Mouse (Mus musculus) G1E (cell line): ENCODE measurements around the gene Kcnmb2. TPM values are rescaled to one million over a fixed set of nuclear protein-coding genes. Genes with fewer than 3 reads are reported as not detected.

Source experiments
- ATAC-seq: 2 replicates; pipeline ENCODE4 v1.8.0; 2016; ENCODE audit warnings: mild to moderate bottlenecking; ENCODE audit not compliant: insufficient number of reproducible peaks, poor library complexity, low FRiP score, severe bottlenecking; ENCODE audit errors: extremely low read depth
- DNase-seq: peaks from one replicate; pipeline ENCODE4 v3.0.0; 2012; ENCODE audit warnings: low spot score
- H3K27me3 ChIP-seq: 2 replicates; pipeline ENCODE4 v1.6.1; 2012; ENCODE audit warnings: mild to moderate bottlenecking, low read length, inconsistent platforms; ENCODE audit not compliant: insufficient read depth
- H3K36me3 ChIP-seq: replicated peaks from 2 replicates; pipeline ENCODE3; 2012; ENCODE audit warnings: mild to moderate bottlenecking, inconsistent platforms
- H3K4me1 ChIP-seq: 2 replicates; pipeline ENCODE4 v1.6.1; 2012; ENCODE audit warnings: low read depth, low read length, inconsistent platforms, mixed read lengths; ENCODE audit not compliant: insufficient read depth
- H3K4me3 ChIP-seq: 2 replicates; pipeline ENCODE4 v1.5.1; 2012; ENCODE audit warnings: low read depth, mild to moderate bottlenecking, inconsistent platforms, low read length, moderate library complexity, mixed read lengths
- H3K9me3 ChIP-seq: replicated peaks from 2 replicates; pipeline ENCODE4 v1.6.1; 2012; ENCODE audit warnings: inconsistent platforms
- CTCF ChIP-seq: IDR thresholded peaks from 2 replicates; pipeline ENCODE4 v1.5.1; 2012; ENCODE audit warnings: low read depth, low read length, inconsistent platforms, mixed read lengths
- GATA1 ChIP-seq: IDR thresholded peaks from 2 replicates; pipeline ENCODE4 v1.6.1; 2012; ENCODE audit warnings: borderline replicate concordance, low read length, inconsistent platforms, mixed read lengths
- GATA2 ChIP-seq: IDR thresholded peaks from 2 replicates; pipeline ENCODE4 v1.6.1; 2012; ENCODE audit warnings: low read depth, low read length, inconsistent platforms, borderline replicate concordance
- POLR2AphosphoS5 ChIP-seq: IDR thresholded peaks from 2 replicates; pipeline ENCODE4 v1.6.1; 2012; ENCODE audit warnings: low read depth, low read length, inconsistent platforms; ENCODE audit not compliant: insufficient replicate concordance
- TAL1 ChIP-seq: conservative IDR thresholded peaks from 2 replicates; pipeline ENCODE4 v1.6.1; 2012; ENCODE audit warnings: low read depth, low read length, inconsistent platforms, mixed read lengths
- polyA plus RNA-seq: library from polyadenylated mRNA; stranded (reverse); fragments of >175 nt; gene quantifications from 2 replicates; pipeline ENCODE4 v1.2.3, GENCODE M21; 2012
- total RNA-seq, 2 experiments: library from RNA; stranded (forward) in 1 of 2; stranded (reverse) in 1 of 2; fragments of 200-1000 nt in 1 of 2; fragments of >200 nt in 1 of 2; fragmentation: Nextera tagmentation in 1 of 2; gene quantifications; 2 replicates each; pipeline ENCODE4 v1.2.3; 2014 to 2017

Kcnmb2 gene
- total and polyA plus RNA-seq, 3 experiments: 0.05 TPM; not detected in 2

- Histone ChIP-seq H3K36me3 (no peaks in the 10 kb centered on the region), H3K4me1 (no peaks in the 10 kb centered on the region), H3K27me3 (no peaks in the 10 kb centered on the region), H3K9me3 (no peaks in the 10 kb centered on the region), H3K4me3 (no peak overlapping the region)
- ATAC-seq: no peak
- DNase-seq: no peak
- no peak for TF ChIP-seq GATA2
- TF ChIP-seq GATA1: no peak
- TF ChIP-seq POLR2AphosphoS5: no peak
- TF ChIP-seq TAL1: no peak
- no peak for TF ChIP-seq CTCF
Measured at GRCm38 (mm10) chr3:32147739-32148138, 245.4 kb downstream of the Kcnmb2 start.

GRCm38 (mm10) chr3:32149851-32150570 lies 247.7 kb downstream of the Kcnmb2 start:
- Histone ChIP-seq H3K36me3 (no peaks in the 10 kb centered on the region), H3K4me1 (no peaks in the 10 kb centered on the region), H3K4me3 (no peak overlapping the region), H3K27me3 (no peaks in the 10 kb centered on the region), H3K9me3 (no peaks in the 10 kb centered on the region)
- TF ChIP-seq POLR2AphosphoS5 (no peak), CTCF (no peak), GATA1 (no peak), GATA2 (no peak), TAL1 (no peak)
- no peak for ATAC-seq
- no peak for DNase-seq

- H3K4me1 ChIP-seq: no peaks in the 10 kb centered on the region
- DNase-seq: no peak
- H3K36me3 ChIP-seq: no peaks in the 10 kb centered on the region
- H3K27me3 ChIP-seq: peaks cover 2% of the 10 kb centered on the region; the same call in 1 of the 2 replicates
- no peak for TF ChIP-seq GATA2
- no peak for TF ChIP-seq POLR2AphosphoS5
- no peak for TF ChIP-seq CTCF
- TF ChIP-seq GATA1: no peak
- TF ChIP-seq TAL1: no peak
- H3K4me3 ChIP-seq: no peak overlapping the region
- H3K9me3 ChIP-seq: no peaks in the 10 kb centered on the region
- no peak for ATAC-seq
Measured at GRCm38 (mm10) chr3:32180519-32180918, 278.2 kb downstream of the Kcnmb2 start.

DNA sequence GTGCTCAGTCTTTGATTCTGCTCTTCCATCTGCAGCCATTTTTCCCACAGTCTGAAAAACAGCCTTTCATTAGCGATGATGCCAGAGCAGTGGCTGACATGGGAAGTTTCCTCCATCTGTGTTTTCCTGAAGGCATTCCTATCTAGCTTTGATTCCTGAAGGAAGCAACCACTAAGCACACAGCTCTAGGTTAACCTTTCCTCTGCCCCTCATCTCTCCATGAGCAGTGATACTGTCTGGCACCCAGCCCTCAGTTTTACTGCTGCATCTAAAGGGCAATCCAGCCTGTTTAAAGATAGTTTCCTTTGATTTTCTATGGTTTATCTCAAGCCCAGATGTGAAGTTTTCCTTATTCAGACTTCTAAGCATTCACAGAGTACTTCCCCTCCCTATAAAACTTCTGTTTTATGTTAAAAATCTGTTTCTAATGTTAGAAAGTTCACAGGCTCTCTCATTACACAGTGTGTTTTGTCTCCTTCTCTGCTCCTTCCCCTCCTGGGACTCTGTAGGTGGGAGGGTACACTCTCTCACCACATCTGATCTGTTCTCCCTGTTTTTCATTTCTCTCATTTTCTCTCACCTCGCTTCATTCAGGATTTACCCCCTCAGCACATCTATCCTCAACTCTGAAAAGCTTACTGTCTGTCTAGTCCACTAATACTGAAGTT lies 283.7 kb downstream of the Kcnmb2 start:
- ATAC-seq (no peak), DNase-seq (no peak)
- H3K4me1 ChIP-seq: no peaks in the 10 kb centered on the region
- H3K36me3 ChIP-seq: no peaks in the 10 kb centered on the region
- H3K9me3 ChIP-seq: no peaks in the 10 kb centered on the region
- H3K4me3 ChIP-seq: no peak overlapping the region
- H3K27me3 ChIP-seq: no peaks in the 10 kb centered on the region; the same call in 1 of the 2 replicates
- no peak for TF ChIP-seq POLR2AphosphoS5
- no peak for TF ChIP-seq CTCF
- TF ChIP-seq GATA2: no peak

GRCm38 (mm10) chr3:32188521-32188920 lies 286.2 kb downstream of the Kcnmb2 start:
- ATAC-seq (no peak), DNase-seq (peak; percentile 3)
- Histone ChIP-seq H3K4me3 (no peak overlapping the region), H3K36me3 (no peaks in the 10 kb centered on the region), H3K27me3 (no peaks in the 10 kb centered on the region), H3K9me3 (no peaks in the 10 kb centered on the region), H3K4me1 (no peaks in the 10 kb centered on the region)
- TF ChIP-seq CTCF (peak; percentile 44; the same call in 1 of the 2 replicates), GATA1 (no peak)

GRCm38 (mm10) chr3:32188955-32189354 lies 286.6 kb downstream of the Kcnmb2 start:
- ATAC-seq (no peak), DNase-seq (no peak)
- TF ChIP-seq TAL1 (no peak), POLR2AphosphoS5 (no peak), CTCF (no peak), GATA1 (no peak), GATA2 (no peak)

More at GRCm38 (mm10) chr3:32188955-32189354, 286.6 kb downstream of the Kcnmb2 start:
- no peaks in the 10 kb centered on the region for H3K9me3 ChIP-seq
- no peaks in the 10 kb centered on the region for H3K4me1 ChIP-seq
- no peak overlapping the region for H3K4me3 ChIP-seq
- H3K36me3 ChIP-seq: no peaks in the 10 kb centered on the region
- H3K27me3 ChIP-seq: no peaks in the 10 kb centered on the region
